Mouse (Mus musculus): ENCODE data around the gene Slc46a1.

Gene Slc46a1

DNA sequence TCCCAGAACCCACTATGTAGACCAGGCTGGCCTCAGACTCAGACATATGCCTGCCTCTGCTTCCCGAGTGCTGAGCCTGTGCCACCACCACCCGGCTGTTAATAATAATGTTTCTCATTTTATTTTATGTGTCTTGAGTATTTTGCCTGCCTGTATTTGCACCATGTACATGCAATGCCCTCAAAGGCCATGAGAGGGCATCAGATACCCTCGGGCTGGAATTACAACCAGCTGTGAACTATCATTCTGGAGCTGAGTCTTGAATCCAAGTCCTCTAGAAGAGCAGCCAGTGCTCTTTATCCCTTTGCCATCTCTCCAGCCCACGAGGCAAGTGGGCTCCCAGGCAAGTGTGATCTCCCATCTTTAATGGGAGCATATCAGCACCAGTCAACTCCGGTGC lies 10.2 kb upstream of the Slc46a1 start:
- in situ Hi-C loops (cut with MboI, MseI): no loop called here

DNA sequence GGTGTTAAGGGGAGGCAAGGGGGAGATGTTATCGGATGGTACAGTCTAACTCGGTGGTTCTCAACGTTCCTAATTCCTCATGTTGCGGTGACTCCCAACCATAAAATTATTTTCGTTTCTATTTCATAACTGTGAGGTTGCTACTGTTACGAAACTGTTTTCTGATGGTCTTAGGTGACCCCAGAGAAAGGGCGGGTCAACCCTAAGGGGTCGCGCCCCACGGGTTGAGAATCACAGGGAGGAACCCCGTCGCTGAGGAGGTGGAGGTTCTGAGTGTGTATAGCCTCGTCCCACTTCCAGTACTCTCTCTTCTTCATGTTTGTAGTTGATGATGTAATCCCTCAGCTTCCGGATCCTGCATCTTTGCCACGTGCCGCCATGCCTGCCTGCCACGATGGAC lies 6.8 kb upstream of the Slc46a1 start:
- in situ Hi-C loops (cut with MboI, MseI): no loop called here

DNA sequence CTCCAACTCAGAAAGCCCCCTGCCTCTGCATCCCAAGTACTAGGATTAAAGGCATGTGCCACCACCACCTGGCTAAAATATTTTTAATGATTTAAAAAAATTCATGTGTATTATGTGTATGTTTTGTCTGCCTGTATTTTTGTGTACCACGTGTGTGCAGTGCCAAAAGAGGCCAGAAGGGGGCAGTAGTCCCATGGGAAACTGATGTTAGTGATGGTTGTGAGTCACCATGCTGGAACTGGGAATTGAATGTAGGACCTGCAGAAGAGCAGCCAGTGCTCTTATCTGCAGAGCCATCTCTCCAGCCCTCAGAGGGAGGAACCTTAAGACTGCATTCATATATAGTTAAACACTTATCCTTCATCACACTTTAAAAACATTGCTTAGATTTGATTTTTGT lies 3.6 kb upstream of the Slc46a1 start:
- in situ Hi-C loops (cut with MboI, MseI): no loop called here

DNA sequence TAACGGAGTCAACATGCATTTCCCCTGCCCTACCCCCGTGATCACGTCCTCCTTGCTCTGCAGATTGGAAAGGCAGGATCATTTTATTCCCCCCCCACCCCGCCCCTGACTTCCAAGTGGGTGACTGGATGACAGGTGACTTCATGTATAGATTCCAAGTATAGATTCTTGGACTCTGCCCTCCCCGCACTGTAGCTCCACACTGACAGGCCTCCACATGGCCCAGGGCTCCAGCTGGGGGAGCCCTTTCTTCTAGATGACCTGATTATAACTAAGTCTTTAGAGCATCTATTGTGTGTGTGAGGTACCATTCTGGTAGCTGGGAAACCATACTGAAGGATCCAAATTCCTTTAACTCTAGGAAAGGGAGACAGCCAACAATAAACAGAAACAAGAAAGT lies 2.8 kb upstream of the Slc46a1 start:
- in situ Hi-C loops (cut with MboI, MseI): no loop called here

DNA sequence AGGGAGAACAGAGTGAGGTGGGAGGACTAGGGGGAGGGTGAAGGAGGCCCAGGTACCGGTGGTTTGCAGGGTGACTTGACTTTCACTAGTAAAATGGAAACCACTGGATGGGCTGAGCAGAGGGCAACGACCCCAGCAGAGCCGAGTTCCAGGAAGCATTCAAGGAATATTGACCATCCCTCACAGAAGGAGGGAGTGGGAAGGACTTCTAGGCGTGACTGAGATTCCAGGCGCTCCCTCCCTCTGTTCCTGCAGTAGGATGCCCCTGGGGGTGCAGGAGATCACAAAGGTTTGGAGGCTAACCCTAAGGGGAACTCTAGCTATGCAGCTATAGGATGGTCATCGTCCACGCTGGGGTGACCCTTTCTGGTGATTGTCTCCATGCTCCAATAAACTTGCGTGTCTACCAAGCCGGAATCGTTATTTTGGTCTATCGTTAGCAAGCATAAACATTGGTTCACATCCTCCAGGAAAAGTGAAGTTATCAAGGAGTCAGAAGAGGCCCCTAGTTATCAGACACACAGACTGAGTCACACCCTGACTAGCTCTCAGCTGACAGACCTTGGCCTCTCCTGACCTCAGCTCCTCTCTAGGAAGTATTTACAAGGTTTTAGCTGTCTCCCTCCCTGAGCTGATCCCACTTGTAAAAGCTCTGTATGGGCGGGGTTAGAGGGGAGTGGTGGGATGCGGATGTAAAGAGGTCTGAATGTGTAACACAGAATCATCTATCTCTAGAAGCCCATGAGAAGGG lies 2.0 kb upstream of the Slc46a1 start:
- in situ Hi-C loops (cut with MboI, MseI): no loop called here

DNA sequence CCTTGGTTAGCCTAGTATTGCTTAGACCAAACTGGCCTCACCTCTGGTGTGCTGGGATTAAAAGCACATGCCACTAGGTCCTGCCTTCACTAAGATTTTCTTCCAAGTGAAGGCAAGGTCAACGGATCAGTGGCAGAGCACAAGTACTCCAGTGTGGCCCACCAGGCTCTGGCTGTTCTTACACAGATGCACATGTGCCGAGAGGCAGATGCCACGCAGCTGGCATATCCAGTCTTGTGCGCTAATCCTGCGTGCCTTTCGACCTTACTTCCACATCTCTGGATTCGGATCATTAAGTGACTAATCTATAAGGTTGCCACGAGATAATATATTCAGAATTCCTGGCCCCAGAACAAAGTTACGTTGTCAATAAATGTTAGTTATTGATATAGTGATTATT lies 381 bp upstream of the Slc46a1 start:
- in situ Hi-C loops (cut with MboI, MseI): no loop called here

DNA sequence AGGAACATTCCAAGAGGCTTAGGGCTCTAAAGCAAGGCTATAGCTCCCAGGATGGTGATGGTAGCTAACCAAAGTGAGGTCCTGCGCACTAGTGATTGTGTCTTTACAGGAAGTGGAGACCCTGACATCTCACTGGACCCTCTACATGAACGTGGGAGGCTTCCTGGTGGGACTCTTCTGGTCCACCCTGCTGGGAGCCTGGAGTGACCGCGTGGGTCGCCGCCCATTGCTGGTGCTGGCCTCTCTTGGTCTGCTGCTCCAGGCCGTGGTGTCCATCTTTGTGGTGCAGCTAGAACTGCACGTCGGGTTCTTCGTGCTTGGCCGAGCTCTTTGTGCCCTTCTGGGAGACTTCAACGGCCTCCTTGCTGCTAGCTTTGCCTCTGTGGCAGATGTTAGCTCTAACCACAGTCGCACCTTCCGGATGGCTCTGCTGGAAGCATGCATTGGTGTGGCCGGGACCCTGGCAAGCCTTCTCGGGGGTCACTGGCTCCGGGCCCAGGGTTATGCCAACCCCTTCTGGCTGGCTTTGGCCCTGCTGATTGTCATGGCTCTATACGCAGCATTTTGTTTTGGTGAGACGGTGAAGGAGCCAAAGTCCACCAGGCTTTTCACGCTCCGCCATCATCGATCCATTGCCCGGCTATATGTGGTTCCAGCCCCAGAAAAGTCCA lies 880 bp downstream of the Slc46a1 start:
- in situ Hi-C loops (cut with MboI, MseI): no loop called here

DNA sequence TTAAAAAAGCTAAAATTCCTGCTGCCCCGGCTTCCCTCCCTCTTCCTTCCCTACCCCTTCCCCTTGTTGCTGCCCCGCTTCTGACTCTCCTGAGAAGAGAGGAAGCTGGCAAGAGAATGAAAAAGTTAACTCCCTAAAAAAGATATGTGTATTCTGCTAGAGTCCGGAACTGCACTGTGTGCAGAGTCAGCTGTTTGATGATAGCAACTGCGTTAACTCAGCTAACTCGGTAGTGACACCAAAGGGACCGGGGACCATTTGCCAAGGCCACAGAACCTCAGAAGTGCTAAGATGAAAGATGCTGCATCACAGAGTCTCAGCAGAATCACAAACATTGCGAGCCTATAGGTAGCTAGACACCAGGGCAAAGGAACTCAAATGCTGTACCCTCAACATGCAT lies 2.0 kb downstream of the Slc46a1 start:
- in situ Hi-C loops (cut with MboI, MseI): no loop called here

DNA sequence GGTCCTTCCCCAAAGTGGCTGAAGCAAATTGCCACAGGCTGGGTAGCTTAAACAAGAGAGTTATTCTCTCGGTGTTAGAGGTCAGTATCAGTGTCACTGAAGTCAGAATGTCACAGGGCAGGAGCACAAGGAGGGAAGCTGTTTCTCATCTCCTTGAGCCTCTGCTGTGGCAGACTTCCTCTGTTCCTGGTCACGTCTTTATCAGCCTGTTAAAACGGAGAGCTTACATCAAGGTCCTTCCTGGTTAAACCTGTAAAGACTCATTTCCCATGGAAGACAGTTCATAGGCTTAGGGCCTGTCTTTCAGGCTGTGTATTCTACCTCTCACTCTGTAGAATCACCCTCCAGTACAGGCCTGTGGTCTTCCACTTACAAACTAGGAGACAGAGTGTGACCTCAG lies 2.4 kb downstream of the Slc46a1 start:
- in situ Hi-C loops (cut with MboI, MseI): no loop called here

DNA sequence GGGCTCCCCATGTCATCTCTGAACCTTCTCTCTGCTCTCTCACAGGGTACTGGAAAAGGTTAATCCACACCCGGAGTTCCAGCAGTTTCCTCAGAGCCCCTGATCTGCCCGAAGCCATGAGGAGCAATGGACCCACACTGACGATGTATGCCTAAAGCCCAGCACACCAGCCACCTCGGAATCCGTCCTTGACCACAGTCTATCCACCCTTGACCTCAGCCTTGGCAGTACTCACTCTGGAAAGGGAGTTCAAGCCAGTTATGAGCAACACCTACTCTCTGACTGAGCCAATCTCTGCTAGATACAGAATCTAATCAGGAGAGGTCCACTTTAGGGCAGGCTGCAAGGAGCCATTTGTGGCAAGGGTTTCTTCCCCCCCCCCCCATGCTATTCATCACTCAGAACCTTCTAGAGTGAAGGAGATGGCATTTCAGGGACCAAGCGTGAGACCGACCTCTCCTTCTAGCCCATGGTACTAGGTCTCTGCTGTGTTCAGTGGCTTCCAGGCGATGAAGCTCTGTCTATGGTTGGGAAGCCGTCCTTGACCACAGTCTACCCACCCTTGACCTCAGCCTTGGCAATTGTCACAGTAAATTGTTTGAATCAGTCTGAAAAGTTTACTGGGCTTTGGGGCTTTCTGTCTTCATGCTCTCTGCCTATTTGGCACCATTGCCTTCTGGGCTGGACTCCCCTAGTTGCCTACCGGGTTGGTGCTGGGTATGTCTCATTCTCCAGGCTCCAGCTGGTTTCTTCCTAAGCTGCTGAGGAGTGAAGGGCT lies 6.0 kb downstream of the Slc46a1 start:
- in situ Hi-C loops (cut with MboI, MseI): no loop called here

DNA sequence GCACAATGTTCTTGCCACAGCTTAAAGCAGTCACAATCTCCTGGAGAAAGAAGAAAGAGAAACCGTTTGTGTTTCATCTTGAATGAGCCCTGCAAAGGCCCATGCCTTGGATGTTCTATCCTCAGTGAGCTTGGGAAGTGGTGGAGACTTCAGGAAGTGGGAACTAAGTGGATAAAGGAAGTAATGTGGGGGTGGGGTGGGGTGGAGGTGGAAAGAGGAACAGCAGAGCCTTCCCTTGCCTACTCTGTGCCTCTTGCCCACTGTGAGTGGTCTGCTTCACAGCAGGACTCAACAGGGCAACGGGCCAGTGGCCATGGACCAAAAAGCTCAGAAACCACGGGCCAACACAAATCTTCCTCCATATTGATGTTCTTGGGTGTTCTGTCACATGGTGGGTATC lies 9.8 kb downstream of the Slc46a1 start:
- in situ Hi-C loops (cut with MboI, MseI): no loop called here

DNA sequence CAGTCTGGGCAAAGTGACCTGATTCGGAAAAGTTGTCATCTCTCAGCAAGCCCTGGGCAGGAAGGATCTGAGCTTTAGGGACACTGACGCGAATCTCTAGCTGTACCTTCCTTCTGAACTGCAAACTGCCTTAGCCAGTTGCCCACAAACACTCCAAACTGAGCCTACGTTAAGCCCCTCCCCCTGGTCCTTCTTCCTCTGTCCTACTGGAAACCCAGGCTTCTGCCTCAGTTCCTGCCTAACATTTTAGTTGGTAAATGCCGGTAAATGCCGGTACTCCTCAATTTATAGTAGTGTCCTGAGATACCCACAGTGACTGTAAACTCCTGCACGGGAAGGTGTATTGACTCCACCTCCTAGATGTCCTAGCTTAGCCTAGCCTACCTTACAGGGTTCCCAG lies 18.1 kb downstream of the Slc46a1 start:
- in situ Hi-C loops (cut with MboI, MseI): no loop called here

DNA sequence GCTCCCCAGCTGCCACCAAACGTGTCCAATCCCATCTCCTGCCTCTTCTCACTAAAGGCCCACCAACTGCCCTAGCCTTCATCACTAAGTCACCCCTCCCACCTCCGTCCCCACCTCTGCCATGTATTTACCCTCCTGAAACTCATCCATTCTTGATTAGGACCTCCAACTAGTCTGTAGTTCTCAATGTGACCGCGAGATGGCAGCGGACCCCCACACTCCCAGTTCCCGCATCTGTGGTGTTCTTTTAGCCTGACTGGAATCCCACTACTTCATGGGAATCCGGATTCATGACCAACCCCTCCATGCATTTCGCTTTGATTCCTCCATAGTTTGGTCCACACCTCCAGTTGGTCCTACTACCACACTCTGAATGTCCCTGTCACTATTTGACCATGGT lies 22.7 kb downstream of the Slc46a1 start:
- in situ Hi-C loops (cut with MboI, MseI): no loop called here

DNA sequence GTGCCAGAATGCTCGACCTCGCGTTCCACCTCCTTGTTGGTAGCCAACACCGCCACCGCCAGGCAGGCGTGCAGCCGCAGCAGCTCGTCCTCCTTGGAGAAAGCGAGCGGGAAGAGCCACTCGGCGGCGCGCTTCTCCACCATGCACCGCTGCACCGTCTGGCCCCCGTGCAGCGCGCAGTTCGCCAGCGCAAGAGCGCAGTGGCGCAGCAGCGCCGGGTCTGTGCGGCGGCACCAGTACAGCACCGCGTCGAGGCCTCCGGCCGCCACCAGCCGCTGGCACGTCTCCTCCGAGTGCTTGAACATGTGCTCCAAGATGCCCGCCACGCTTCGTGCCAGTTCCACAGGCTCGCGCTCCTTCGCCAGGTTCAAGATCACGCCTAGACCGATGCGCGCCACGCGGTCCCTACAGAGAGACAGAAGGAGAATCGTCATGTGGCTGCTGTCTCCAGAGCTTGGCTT lies 25.3 kb downstream of the Slc46a1 start:
- in situ Hi-C loops (cut with MboI, MseI): no loop called here

DNA sequence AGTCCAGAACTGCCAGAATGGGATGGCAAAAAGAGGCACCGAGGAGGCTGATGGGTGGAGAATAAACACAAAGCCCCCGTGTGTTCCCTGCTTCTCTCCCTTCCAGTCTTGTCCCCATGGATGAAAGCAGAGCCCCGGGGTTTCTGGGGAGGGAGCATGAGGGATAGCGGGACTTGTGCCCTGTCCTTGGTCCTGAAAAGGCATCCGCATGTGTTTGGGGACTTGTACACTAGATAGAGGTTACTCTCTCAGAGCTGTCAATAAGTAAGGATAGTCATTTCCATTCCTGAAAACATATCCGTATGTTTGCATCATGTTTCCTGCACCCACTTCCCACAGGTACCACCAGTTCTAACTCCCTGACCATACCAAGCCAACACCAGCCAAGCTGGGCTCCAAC lies 30.4 kb downstream of the Slc46a1 start:
- in situ Hi-C loops (cut with MboI, MseI): no loop called here

DNA sequence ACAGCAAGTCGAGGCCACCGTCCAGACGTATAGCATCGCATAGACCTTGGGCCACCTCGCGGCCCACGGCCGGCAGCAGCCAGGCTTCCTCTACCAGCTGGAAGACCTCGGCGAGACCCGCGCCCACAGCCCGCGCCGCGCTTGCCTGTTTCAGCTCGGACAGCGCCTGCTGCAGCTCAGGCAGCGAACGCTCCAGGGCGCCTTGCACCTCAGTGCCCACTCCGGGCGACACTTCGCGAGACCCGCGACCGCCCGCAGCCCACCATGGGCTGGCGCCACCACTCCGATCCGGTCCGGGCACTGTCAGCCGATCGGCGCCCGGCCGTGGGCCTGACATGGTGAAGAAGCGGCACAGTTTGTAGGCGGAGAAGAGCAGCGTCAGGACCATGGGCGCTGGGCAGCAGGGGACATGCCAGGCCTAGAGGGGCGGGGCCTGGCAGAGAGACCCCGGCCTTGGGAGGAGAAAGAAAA lies 31.6 kb downstream of the Slc46a1 start:
- in situ Hi-C loops (cut with MboI, MseI): no loop called here

DNA sequence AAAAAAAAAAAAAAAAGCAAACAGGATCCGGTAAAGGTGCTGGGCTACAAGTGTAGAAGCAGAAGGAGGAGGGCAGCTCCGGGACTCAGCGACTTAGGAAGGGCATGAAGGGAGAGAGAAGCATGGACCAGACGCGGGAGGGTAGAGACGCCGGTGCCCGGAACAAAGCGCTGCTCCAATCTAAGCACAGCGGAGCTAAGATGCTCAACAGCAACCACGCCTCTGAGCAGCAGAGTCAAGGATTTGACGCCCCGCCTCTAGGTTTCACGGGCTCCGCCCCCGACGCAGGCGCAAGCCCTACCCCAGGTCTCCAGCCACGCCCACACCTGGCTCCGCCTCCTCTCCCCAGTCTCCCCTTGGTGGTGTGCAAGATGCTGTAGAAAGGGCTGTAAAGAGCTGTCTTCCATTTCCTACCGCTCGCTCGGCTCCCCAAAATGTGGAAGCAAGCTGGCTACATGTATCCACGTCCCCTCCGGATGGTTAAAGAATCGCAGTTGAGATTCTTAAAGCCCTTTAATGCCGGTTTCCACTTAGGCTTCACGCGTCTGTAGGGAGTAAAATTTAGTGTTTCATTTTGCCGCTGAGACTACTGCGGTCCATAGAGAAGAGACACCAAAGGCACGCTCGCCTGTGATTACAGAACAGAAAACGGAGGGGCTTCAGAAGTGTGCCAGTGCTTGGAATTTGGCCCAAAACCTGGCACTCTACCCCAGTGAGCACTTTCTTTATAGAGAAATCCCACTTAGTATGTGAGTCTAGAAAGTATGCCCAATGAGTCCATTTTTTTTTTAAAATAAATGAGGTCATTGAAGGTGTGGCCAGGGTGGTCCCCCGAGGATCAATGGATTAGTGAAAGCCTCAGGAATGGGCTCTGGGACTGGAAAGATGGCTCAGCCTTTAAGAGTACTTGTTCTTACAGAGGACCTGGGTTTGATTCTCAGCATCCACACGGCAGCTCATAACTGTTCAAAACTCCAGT lies 32.3 kb downstream of the Slc46a1 start, which contains the start of gene Sarm1:
Sarm1 (minus strand) TSS at position 211 of the 979 bp plus-strand sequence.
- in situ Hi-C loops (cut with MboI, MseI): no loop called here

DNA sequence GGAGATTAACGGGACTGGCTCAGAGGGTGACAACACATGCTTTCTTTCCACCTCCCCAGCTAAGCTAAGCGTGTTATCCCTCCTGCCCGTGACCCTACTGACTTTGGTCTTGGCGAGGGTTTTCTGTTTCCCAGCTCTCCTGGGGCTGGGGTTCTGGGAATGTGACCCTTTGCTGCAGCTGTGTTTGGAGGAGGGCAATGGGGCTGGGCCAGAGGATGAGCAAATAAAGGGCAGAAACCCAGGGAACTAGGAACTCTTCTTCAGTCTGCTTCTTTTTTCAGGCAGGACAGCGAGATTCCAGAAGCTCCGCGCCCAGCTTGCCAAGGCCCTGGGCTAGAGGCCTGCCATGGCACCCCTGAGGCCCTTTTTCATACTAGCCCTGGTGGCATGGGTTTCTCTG lies 33.5 kb downstream of the Slc46a1 start, which contains the start of gene Vtn:
Vtn (plus strand) TSS at position 88 of the 400 bp plus-strand sequence.
- in situ Hi-C loops (cut with MboI, MseI): no loop called here

DNA sequence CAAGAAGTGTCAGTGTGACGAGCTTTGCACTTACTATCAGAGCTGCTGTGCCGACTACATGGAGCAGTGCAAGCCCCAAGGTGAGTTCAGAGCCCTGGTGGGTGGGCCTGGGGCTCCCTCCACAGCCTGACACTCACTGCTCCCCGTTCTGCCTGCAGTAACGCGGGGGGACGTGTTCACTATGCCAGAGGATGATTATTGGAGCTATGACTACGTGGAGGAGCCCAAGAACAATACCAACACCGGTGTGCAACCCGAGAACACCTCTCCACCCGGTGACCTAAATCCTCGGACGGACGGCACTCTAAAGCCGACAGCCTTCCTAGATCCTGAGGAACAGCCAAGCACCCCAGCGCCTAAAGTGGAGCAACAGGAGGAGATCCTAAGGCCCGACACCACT lies 34.0 kb downstream of the Slc46a1 start:
- in situ Hi-C loops (cut with MboI, MseI): no loop called here

DNA sequence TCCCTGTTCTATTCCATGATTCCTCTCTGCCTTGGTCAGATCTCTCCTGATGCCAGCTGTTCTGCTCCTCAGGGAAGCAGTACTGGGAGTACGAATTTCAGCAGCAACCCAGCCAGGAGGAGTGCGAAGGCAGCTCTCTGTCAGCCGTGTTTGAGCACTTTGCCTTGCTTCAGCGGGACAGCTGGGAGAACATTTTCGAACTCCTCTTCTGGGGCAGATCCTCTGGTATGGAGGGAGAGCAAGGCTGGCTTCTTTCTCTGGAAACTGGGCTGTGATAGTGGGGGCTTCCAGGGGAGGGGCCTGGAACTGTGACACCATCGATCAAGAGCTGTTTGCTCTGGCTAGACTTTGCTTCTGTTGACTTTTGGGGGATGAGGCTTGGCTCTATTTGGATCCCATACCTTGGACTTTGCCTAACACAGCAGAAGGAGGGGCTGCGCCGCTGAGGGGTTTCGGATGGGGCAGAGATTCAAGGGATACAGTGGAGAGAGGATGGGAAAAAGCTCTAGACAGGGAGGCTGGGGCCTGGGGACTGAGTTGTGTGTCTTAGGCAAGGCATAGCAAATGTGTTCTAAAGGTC lies 35.2 kb downstream of the Slc46a1 start:
- in situ Hi-C loops (cut with MboI, MseI): loop anchor here (10.0 kb wide), 1 partner anchor 1464 kb away; the partner anchor contains the start of gene Utp6

DNA sequence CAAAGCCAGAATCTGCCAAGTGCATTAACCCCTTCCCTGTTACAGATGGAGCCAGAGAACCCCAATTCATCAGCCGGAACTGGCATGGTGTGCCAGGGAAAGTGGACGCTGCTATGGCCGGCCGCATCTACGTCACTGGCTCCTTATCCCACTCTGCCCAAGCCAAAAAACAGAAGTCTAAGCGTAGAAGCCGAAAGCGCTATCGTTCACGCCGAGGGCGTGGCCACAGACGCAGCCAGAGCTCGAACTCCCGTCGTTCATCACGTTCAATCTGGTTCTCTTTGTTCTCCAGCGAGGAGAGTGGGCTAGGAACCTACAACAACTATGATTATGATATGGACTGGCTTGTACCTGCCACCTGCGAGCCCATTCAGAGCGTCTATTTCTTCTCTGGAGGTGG lies 36.0 kb downstream of the Slc46a1 start:
- in situ Hi-C loops (cut with MboI, MseI): loop anchor here (10.0 kb wide), 1 partner anchor 1463 kb away; the partner anchor contains the start of gene Utp6
